Mouse (Mus musculus) embryonic facial prominence, embryonic 12.5 days (tissue): ENCODE data around the gene Dnah7b. TPM values are rescaled to one million over a fixed set of nuclear protein-coding genes. Genes with fewer than 3 reads are reported as not detected.
"Not testable (repeated sequence)": the region's sequence is repeated elsewhere in the genome, so short reads cannot be mapped to it uniquely, and the experiment has no call there.

Experiments used
- ATAC-seq: fragments of 200-750 bp; cut with Nextera tagmentation; 2 replicates; pipeline ENCODE4 v1.8.0; 2017; ENCODE audit not compliant: insufficient number of reproducible peaks, insufficient read depth, low FRiP score, low TSS enrichment
- H3K27ac ChIP-seq: fragments of 300-500 bp; sonication (generic); 2 replicates; pipeline ENCODE4 v1.5.1; 2016; ENCODE audit warnings: mild to moderate bottlenecking
- H3K27me3 ChIP-seq: fragments of 300-500 bp; sonication (generic); 2 replicates; pipeline ENCODE4 v1.6.1; 2016; ENCODE audit warnings: mild to moderate bottlenecking, moderate library complexity
- H3K36me3 ChIP-seq: fragments of 300-500 bp; sonication (generic); 2 replicates; pipeline ENCODE4 v1.6.1; 2016; ENCODE audit warnings: mild to moderate bottlenecking
- H3K4me1 ChIP-seq: fragments of 300-500 bp; sonication (generic); 2 replicates; pipeline ENCODE4 v1.6.1; 2016
- H3K4me2 ChIP-seq: fragments of 300-500 bp; sonication (generic); replicated peaks from 2 replicates; pipeline ENCODE4 v1.6.1; 2016; ENCODE audit warnings: mild to moderate bottlenecking, moderate library complexity
- H3K4me3 ChIP-seq: fragments of 300-500 bp; sonication (generic); 2 replicates; pipeline ENCODE4 v1.5.1; 2016; ENCODE audit warnings: mild to moderate bottlenecking
- H3K9ac ChIP-seq: fragments of 300-500 bp; sonication (generic); 2 replicates; pipeline ENCODE4 v1.6.1; 2016; ENCODE audit warnings: mild to moderate bottlenecking, moderate library complexity
- H3K9me3 ChIP-seq: fragments of 300-500 bp; sonication (generic); 2 replicates; pipeline ENCODE4 v1.6.1; 2016; ENCODE audit warnings: mild to moderate bottlenecking, moderate library complexity
- WGBS: fragments of 180-500 bp; shearing (Covaris S2); methylation state at CpG from one replicate; pipeline ENCODE4 v1.1.7; 2016; 5-methylcytosine and 5-hydroxymethylcytosine counted together
- polyA plus RNA-seq: library from polyadenylated mRNA; unstranded; fragments of >200 nt; fragmentation: Nextera tagmentation; extraction: Ambion mirVana; gene quantifications from 2 replicates; pipeline ENCODE4 v1.2.1, GENCODE M21; 2016

Dnah7b gene
- polyA plus RNA-seq, 1 experiment from 2014 or later: 2.6 TPM

DNA sequence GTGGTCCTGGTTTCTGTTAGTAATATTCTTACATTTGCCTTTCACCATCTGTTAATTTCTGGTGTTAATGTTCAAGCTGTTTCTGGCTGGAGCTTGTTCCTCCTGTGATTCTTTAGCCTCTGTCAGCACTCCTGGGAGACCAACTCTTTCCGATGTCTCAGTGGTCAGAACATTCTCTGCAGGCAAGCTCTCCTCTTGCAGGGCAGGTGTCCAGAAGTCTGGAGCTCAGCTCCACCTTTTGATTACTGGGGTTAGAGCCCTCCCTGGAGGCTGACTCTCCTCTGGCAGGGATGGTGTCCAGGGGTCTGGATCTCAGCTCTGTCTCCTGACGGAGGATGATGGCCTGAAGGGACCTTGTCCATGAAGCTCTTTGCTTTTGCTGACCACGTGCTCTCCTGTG is 314.5 kb downstream of the Dnah7b start:
- H3K9ac ChIP-seq, H3K27ac ChIP-seq, H3K4me2 ChIP-seq, ATAC-seq, H3K27me3 ChIP-seq, H3K4me3 ChIP-seq, H3K36me3 ChIP-seq, H3K4me1 ChIP-seq, H3K9me3 ChIP-seq: not testable (repeated sequence)
- 89% methylated on average over 3 of the region's 3 CpGs for WGBS

DNA sequence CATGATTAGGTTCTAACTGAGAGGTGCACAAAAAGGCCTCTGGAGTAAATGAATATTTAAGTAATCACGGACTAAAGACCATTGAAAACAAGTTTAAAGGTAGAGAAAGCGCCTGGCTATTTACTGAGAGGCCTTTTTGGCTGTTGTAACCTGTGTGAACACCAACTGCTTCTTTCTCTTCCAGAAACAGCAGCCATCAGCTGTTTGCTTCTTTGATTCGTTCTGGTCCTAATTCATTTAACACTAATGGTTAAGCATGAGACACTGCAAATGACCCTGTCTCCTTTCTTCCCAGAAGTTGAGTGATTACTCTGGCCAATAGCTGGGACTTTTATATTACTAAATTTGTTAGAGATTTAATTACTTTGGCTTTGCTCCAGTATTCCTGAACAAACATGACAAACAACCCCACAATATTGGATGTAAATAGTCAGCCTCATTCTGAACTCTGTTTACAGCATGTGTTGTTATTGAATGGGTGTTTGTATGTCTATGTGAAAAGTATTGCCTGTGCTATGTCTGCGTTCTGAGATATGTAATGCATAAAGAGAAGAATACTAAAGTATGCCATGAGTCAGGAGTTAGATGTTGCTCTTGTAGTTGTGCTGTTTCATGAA is 328.7 kb downstream of the Dnah7b start:
- not testable (repeated sequence) for H3K27me3 ChIP-seq, H3K9ac ChIP-seq, ATAC-seq

GRCm38 (mm10) chr1:46408324-46409115 is 342.4 kb downstream of the Dnah7b start:
- Histone ChIP-seq H3K27ac (no peak overlapping the region), H3K4me1 (no peaks in the 10 kb centered on the region), H3K9ac (no peak overlapping the region), H3K27me3 (no peaks in the 10 kb centered on the region), H3K9me3 (no peaks in the 10 kb centered on the region), H3K4me2 (no peak overlapping the region), H3K36me3 (no peaks in the 10 kb centered on the region), H3K4me3 (no peak overlapping the region)
- ATAC-seq: no peak
- WGBS: 82% methylated on average over 6 of the region's 6 CpGs

More for the DNA sequence above, 328.7 kb downstream of the Dnah7b start:
- H3K4me1 ChIP-seq, H3K4me2 ChIP-seq, H3K9me3 ChIP-seq, H3K36me3 ChIP-seq, H3K4me3 ChIP-seq, H3K27ac ChIP-seq: not testable (repeated sequence)
- WGBS: 71% methylated on average over 4 of the region's 4 CpGs

- not testable (repeated sequence) for ATAC-seq, H3K9ac ChIP-seq, H3K27ac ChIP-seq, H3K9me3 ChIP-seq, H3K4me2 ChIP-seq, H3K36me3 ChIP-seq, H3K27me3 ChIP-seq, H3K4me3 ChIP-seq, H3K4me1 ChIP-seq
- 87% methylated on average over 7 of the region's 7 CpGs for WGBS
These were observed 348.7 kb downstream of the Dnah7b start for GRCm38 (mm10) chr1:46414798-46415197.

DNA sequence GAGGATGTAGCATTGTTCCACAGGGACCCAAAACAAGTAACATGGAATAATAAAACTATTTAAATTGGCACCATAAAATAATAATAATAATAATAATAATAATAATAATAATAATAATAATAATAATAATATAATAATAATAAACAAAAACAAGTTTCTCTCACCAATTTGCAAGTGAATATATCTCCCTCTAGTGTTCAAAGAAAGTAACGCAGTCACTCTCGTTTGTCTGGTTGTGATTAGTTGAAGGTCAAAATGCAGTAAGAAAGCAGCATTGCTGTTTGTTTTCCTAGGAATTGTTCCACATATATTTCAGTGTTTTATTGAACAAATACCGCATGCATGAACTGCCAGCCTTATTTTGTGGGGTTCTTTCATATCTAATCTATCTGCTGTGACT is 350.8 kb downstream of the Dnah7b start:
- H3K27me3 ChIP-seq, H3K36me3 ChIP-seq, H3K4me3 ChIP-seq, H3K4me1 ChIP-seq, H3K27ac ChIP-seq, H3K4me2 ChIP-seq, ATAC-seq, H3K9ac ChIP-seq, H3K9me3 ChIP-seq: not testable (repeated sequence)
- 16% methylated on average over 3 of the region's 3 CpGs for WGBS

GRCm38 (mm10) chr1:46418966-46419365 is 352.9 kb downstream of the Dnah7b start:
- not testable (repeated sequence) for H3K9ac ChIP-seq, H3K27me3 ChIP-seq, H3K9me3 ChIP-seq, H3K4me2 ChIP-seq, H3K36me3 ChIP-seq, H3K4me3 ChIP-seq, ATAC-seq, H3K27ac ChIP-seq, H3K4me1 ChIP-seq
- WGBS: 66% methylated on average over 4 of the region's 4 CpGs

Other genes with a start within 250 kb of the Dnah7b start
- not detected in 2 replicates for gene Gm5269, start 176.0 kb upstream of the Dnah7b start, polyA plus RNA-seq
- gene Slc40a1, start 139.8 kb upstream of the Dnah7b start, polyA plus RNA-seq: 16.4 and 17.8 TPM in 2 replicates